Mouse (Mus musculus) embryo, embryonic 11 days (tissue): Measurements from ENCODE around the gene Sapcd2.

ENCODE experiments used
- DNase-seq: peaks from one replicate; pipeline ENCODE4 v3.0.0-alpha.2; 2015

Gene Sapcd2

DNA sequence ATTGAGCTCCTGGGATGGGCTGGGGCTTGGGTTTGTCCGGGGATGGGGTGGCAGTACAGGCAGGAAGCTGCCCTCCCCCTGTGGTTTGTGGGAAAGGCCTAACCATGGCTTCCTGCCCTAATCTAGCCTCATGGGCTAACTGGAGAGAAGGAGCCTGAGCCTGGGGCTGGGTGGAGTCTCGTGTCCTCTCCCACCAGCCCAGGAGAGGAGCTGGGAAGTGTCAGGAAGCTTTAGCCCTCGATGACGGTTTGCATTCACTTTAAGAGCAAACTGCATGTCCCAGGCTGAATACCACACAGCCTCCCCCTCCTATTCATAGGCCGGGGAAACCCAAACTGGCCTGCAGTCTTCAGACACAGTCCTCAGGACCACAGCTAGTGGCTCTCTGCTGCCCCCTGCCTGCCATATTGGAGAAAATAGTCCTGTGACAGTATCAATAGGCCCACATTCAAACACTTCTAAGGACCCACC, 54.6 kb downstream of the Sapcd2 start:
- peak; percentile 82 for DNase-seq

- no peak for DNase-seq
These were observed 55.1 kb downstream of the Sapcd2 start for GRCm38 (mm10) chr2:25427256-25427655.
